Mouse (Mus musculus): ENCODE results near the gene Rasgrf1.

DNA sequence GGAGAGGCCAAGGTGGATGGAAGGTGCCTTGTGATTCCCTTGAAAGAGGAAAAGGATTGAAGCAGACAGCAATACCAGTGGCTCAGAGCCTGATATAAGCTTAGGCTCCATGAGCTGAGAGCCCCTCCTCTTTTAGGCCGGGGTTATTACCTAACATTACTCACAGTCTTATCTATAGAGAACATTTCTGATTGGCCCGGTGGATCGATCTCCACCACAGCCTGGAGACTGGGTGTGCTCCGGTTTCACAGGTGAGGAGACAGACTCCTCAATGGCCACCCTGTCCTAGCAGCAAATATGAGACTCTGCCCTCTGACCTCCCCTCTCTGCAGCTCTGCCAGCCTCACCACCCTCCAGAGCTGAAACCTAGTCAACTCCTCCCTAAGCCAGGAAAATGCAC, 3.4 kb downstream of the Rasgrf1 start:
- no peak for TF ChIP-seq POLR2A (IDR thresholded peaks at IDR 0.05; ENCODE audit: low read depth, low read length)
- TF ChIP-seq CTCF (IDR thresholded peaks at IDR 0.05; ENCODE audit: borderline replicate concordance, insufficient read depth, low read length): no peak
